Mouse (Mus musculus): ENCODE data around the gene Klhl5.

- TF ChIP-seq MYOG (IDR thresholded peaks at IDR 0.05; ENCODE audit: control insufficient read depth, extremely low read depth, insufficient read length) (no peak), CTCF (IDR thresholded peaks at IDR 0.05; ENCODE audit: control insufficient read depth, insufficient read depth, insufficient read length) (no peak), MAX (IDR thresholded peaks at IDR 0.05) (no peak), MYOD1 (IDR thresholded peaks at IDR 0.05; ENCODE audit: control insufficient read depth, insufficient read length, low read depth) (no peak), USF1 (IDR thresholded peaks at IDR 0.05; ENCODE audit: low read depth) (no peak)
Observed at GRCm38 (mm10) chr5:65145499-65146101, 38.3 kb downstream of the Klhl5 start.

Data from C2C12 (cell line).